Mouse (Mus musculus): ENCODE measurements at regions not wholly inside any gene's neighbourhood (a gene's known extent, or its start where the extent isn't known, plus 50 kb on each side); places are given as distances from the start of the nearest gene placed in this dataset.

DNA sequence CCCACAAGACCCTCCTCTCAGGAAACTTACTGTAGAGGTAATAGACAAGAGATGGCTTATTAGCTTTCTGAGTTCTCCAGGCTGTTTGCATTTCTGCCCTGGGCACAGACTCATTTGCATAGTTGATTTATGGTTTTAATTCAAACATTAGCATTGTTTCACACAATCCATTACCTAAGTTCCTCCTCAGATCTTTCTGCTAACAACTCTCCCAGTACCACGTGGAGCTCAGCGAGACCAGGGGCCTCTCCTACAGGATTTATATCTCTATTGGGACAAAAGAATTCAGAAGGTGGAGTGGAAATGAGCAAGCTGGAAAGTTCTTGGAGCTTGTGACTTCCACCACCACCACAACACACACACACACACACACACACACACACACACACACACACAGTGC, 396.8 kb downstream of the Adra2a start:
- TF ChIP-seq CTCF (conservative IDR thresholded peaks at IDR 0.05; ENCODE audit: low read length) (no peak), POU5F1 (IDR thresholded peaks at IDR 0.05; ENCODE audit: borderline replicate concordance, low read length) (no peak)
